Mouse (Mus musculus) megakaryocyte, embryonic 14.5 days (primary cell): ENCODE data around the gene Rhox2c.
"Not testable (repeated sequence)": the region's sequence is repeated elsewhere in the genome, so short reads cannot be mapped to it uniquely, and the experiment has no call there.

Experiments
- FLI1 ChIP-seq: IDR thresholded peaks from 2 replicates; pipeline ENCODE4 v1.6.1; 2012; ENCODE audit warnings: low read length, inconsistent platforms, mixed read lengths
- GATA1 ChIP-seq: IDR thresholded peaks from 3 replicates; pipeline ENCODE4 v1.6.1; 2012; ENCODE audit warnings: mixed read lengths, low read length, inconsistent platforms, borderline replicate concordance

DNA sequence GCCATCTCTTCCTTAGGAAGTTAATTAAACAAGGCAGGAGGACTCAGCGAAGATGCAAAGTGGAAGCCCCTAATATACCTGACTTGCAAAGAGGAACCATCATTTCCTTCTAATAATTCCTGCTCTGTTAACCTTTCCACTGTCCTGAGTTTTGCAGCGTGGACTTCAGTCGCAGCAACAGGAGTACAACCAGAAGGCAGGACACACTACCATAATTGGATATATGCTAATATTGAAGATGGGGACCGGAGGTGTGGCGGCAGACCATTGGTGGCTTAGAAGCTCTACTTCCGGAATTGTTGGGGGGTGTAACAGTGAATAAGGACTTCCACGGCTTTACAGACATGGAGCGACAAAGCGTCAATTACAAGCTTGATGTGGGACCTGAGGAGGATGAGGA is 41.7 kb upstream of the Rhox2c start, which contains the start of gene Rhox2b:
- not testable (repeated sequence) for TF ChIP-seq GATA1, FLI1
